Mouse (Mus musculus): ENCODE measurements at regions not wholly inside any gene's neighbourhood (a gene's known extent, or its start where the extent isn't known, plus 50 kb on each side); places are given as distances from the start of the nearest gene placed in this dataset.

DNA sequence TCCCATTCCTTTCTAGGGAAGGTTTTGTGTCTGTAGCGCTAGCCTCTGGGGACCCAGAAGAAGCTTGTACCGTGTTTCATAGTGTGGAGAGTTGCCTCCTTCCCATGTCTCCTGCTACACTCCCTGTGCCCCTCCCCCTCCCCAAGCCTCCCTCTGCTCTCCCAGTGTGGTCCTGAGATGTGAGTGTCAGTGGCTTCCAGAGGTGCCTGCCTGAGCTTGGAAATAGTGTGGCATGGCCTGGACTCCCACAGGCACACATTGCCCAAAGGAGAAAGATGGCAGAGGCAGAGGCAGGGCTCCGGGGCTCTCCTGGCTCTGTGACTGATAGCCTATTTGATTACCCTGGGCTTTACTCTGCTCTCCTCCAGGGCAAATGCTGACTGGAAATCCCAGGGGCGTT is 110.0 kb upstream of the Ret start:
- TF ChIP-seq POLR2A (IDR thresholded peaks at IDR 0.05; ENCODE audit: borderline replicate concordance, low read depth, low read length) (no peak), CTCF (IDR thresholded peaks at IDR 0.05; ENCODE audit: low read depth, low read length) (no peak)
